Mouse (Mus musculus) heart, embryonic 13.5 days (tissue): ENCODE results near the gene Rgl3. TPM values are rescaled to one million over a fixed set of nuclear protein-coding genes. Genes with fewer than 3 reads are reported as not detected.

ENCODE experiments used
- ATAC-seq: fragments of 200-750 bp; cut with Nextera tagmentation; 2 replicates; pipeline ENCODE4 v1.8.0; 2017; ENCODE audit warnings: moderate TSS enrichment; ENCODE audit not compliant: insufficient number of reproducible peaks, low FRiP score, low TSS enrichment; ENCODE audit errors: extremely low read depth
- H3K27ac ChIP-seq: fragments of 300-500 bp; sonication (generic); replicated peaks from 2 replicates; pipeline ENCODE4 v1.5.1; 2015; ENCODE audit warnings: moderate library complexity, mild to moderate bottlenecking, inconsistent platforms
- H3K27me3 ChIP-seq: fragments of 300-500 bp; sonication (generic); replicated peaks from 2 replicates; pipeline ENCODE4 v1.6.1; 2015; ENCODE audit warnings: mild to moderate bottlenecking, inconsistent platforms
- H3K36me3 ChIP-seq: fragments of 300-500 bp; sonication (generic); 2 replicates; pipeline ENCODE4 v1.6.1; 2015; ENCODE audit warnings: mild to moderate bottlenecking, inconsistent platforms
- H3K4me1 ChIP-seq: fragments of 300-500 bp; sonication (generic); 2 replicates; pipeline ENCODE4 v1.6.1; 2015; ENCODE audit warnings: inconsistent platforms
- H3K4me2 ChIP-seq: fragments of 300-500 bp; sonication (generic); 2 replicates; pipeline ENCODE4 v1.6.1; 2015; ENCODE audit warnings: inconsistent platforms, mild to moderate bottlenecking, moderate library complexity
- H3K4me3 ChIP-seq: fragments of 300-500 bp; sonication (generic); 2 replicates; pipeline ENCODE4 v1.5.1; 2015; ENCODE audit warnings: moderate library complexity, mild to moderate bottlenecking, inconsistent platforms
- H3K9ac ChIP-seq: fragments of 300-500 bp; sonication (generic); 2 replicates; pipeline ENCODE4 v1.6.1; 2015; ENCODE audit warnings: inconsistent platforms, mild to moderate bottlenecking, moderate library complexity
- H3K9me3 ChIP-seq: fragments of 300-500 bp; sonication (generic); 2 replicates; pipeline ENCODE4 v1.6.1; 2016; ENCODE audit warnings: inconsistent platforms
- WGBS: fragments of 180-500 bp; shearing (Covaris S2); methylation state at CpG from one replicate; pipeline ENCODE4 v1.1.7; 2015; ENCODE audit warnings: mixed read lengths; 5-methylcytosine and 5-hydroxymethylcytosine counted together
- polyA plus RNA-seq: library from polyadenylated mRNA; unstranded; fragments of >200 nt; fragmentation: Nextera tagmentation; extraction: Ambion mirVana; gene quantifications from 2 replicates; pipeline ENCODE4 v1.2.1, GENCODE M21; 2015

The Rgl3 gene
- polyA plus RNA-seq, 1 experiment from 2014 or later, result 0.71 TPM

- H3K9me3 ChIP-seq, result no peaks in the 10 kb centered on the region
- 11% methylated on average over 23 of the region's 23 CpGs for WGBS
- peaks cover 13% of the 10 kb centered on the region for H3K4me1 ChIP-seq
- peaks cover 61% of the 10 kb centered on the region for H3K27me3 ChIP-seq
- H3K9ac ChIP-seq, result no peak overlapping the region
- H3K27ac ChIP-seq, result no peak overlapping the region
- no peak for ATAC-seq
- H3K4me2 ChIP-seq, result peak overlapping the region; percentile 40; the same call in 1 of the 2 replicates
- no peaks in the 10 kb centered on the region for H3K36me3 ChIP-seq
- H3K4me3 ChIP-seq, result peak overlapping the region; percentile 10
Measured at GRCm38 (mm10) chr9:21944267-21944666, 45.0 kb downstream of the Rgl3 start.

GRCm38 (mm10) chr9:21943638-21944037 lies 45.6 kb downstream of the Rgl3 start:
- no peak overlapping the region for H3K9ac ChIP-seq
- H3K27ac ChIP-seq, result no peak overlapping the region
- H3K36me3 ChIP-seq, result no peaks in the 10 kb centered on the region
- peaks cover 13% of the 10 kb centered on the region for H3K4me1 ChIP-seq
- H3K4me3 ChIP-seq, result no peak overlapping the region
- H3K27me3 ChIP-seq, result peaks cover 54% of the 10 kb centered on the region
- H3K4me2 ChIP-seq, result 0 out of 2 replicates have a peak overlapping the region, but pooled peaks have one; percentile 40
- H3K9me3 ChIP-seq, result no peaks in the 10 kb centered on the region
- WGBS, result 35% methylated on average over 12 of the region's 12 CpGs
- ATAC-seq, result no peak

- Histone ChIP-seq H3K27me3 (peaks cover 48% of the 10 kb centered on the region), H3K9ac (no peak overlapping the region), H3K4me3 (no peak overlapping the region), H3K4me1 (peaks cover 13% of the 10 kb centered on the region), H3K36me3 (no peaks in the 10 kb centered on the region), H3K4me2 (no peak overlapping the region), H3K27ac (no peak overlapping the region), H3K9me3 (no peaks in the 10 kb centered on the region)
- ATAC-seq, result no peak
- WGBS, result 62% methylated on average over 11 of the region's 12 CpGs
Measured at GRCm38 (mm10) chr9:21943046-21943445, 46.2 kb downstream of the Rgl3 start.

- no peak overlapping the region for H3K27ac ChIP-seq
- H3K4me3 ChIP-seq, result no peak overlapping the region
- no peak for ATAC-seq
- H3K27me3 ChIP-seq, result peaks cover 7% of the 10 kb centered on the region
- no peak overlapping the region for H3K4me2 ChIP-seq
- 70% methylated on average over 4 of the region's 4 CpGs for WGBS
- no peak overlapping the region for H3K9ac ChIP-seq
- no peaks in the 10 kb centered on the region for H3K36me3 ChIP-seq
- H3K4me1 ChIP-seq, result peaks cover 9% of the 10 kb centered on the region
- no peaks in the 10 kb centered on the region for H3K9me3 ChIP-seq
Measured at GRCm38 (mm10) chr9:21938234-21938855, 50.9 kb downstream of the Rgl3 start.

- Histone ChIP-seq H3K4me2 (peak overlapping the region; percentile 84), H3K27ac (no peak overlapping the region), H3K4me1 (peaks cover 9% of the 10 kb centered on the region), H3K4me3 (peak overlapping the region; percentile 62), H3K36me3 (no peaks in the 10 kb centered on the region), H3K27me3 (peaks cover 4% of the 10 kb centered on the region; the same call in 1 of the 2 replicates), H3K9me3 (no peaks in the 10 kb centered on the region), H3K9ac (no peak overlapping the region)
- 76% methylated on average over 4 of the region's 4 CpGs for WGBS
- ATAC-seq, result no peak
Measured at GRCm38 (mm10) chr9:21937711-21938175, 51.5 kb downstream of the Rgl3 start.

GRCm38 (mm10) chr9:21936692-21937570 lies 52.3 kb downstream of the Rgl3 start, which contains the start of gene Plppr2:
Gene Plppr2, plus strand, starts transcription at chr9:21937033.
- H3K27me3 ChIP-seq, result peaks cover 4% of the 10 kb centered on the region; the same call in 1 of the 2 replicates
- ATAC-seq, result peak; percentile 91
- peaks cover 9% of the 10 kb centered on the region for H3K4me1 ChIP-seq
- 2% methylated on average over 43 of the region's 43 CpGs for WGBS
- H3K9me3 ChIP-seq, result no peaks in the 10 kb centered on the region
- peak within 1 kb of the TSS; percentile 84 for H3K4me2 ChIP-seq
- peak within 1 kb of the TSS; percentile 37; the same call in 1 of the 2 replicates for H3K27ac ChIP-seq
- peak within 1 kb of the TSS; percentile 62 for H3K4me3 ChIP-seq
- no peaks in the 10 kb centered on the region for H3K36me3 ChIP-seq
- H3K9ac ChIP-seq, result peak within 1 kb of the TSS; percentile 83

GRCm38 (mm10) chr9:21935466-21936131 lies 53.6 kb downstream of the Rgl3 start:
- Histone ChIP-seq H3K9ac (no peak overlapping the region), H3K4me1 (peaks cover 9% of the 10 kb centered on the region), H3K27me3 (peaks cover 4% of the 10 kb centered on the region; the same call in 1 of the 2 replicates), H3K4me3 (no peak overlapping the region), H3K36me3 (no peaks in the 10 kb centered on the region), H3K27ac (no peak overlapping the region), H3K4me2 (no peak overlapping the region), H3K9me3 (no peaks in the 10 kb centered on the region)
- WGBS, result 77% methylated on average over 7 of the region's 7 CpGs
- ATAC-seq, result no peak

GRCm38 (mm10) chr9:21934021-21934420 lies 55.2 kb downstream of the Rgl3 start:
- no peaks in the 10 kb centered on the region for H3K9me3 ChIP-seq
- 78% methylated on average over 12 of the region's 12 CpGs for WGBS
- no peak overlapping the region for H3K9ac ChIP-seq
- no peak overlapping the region for H3K4me3 ChIP-seq
- H3K4me2 ChIP-seq, result no peak overlapping the region
- peaks cover 4% of the 10 kb centered on the region; the same call in 1 of the 2 replicates for H3K27me3 ChIP-seq
- no peak overlapping the region for H3K27ac ChIP-seq
- H3K36me3 ChIP-seq, result no peaks in the 10 kb centered on the region
- no peak for ATAC-seq
- peaks cover 9% of the 10 kb centered on the region for H3K4me1 ChIP-seq

GRCm38 (mm10) chr9:21932445-21933137 lies 56.7 kb downstream of the Rgl3 start:
- H3K4me3 ChIP-seq, result no peak overlapping the region
- no peaks in the 10 kb centered on the region for H3K36me3 ChIP-seq
- H3K9me3 ChIP-seq, result no peaks in the 10 kb centered on the region
- 65% methylated on average over 12 of the region's 12 CpGs for WGBS
- H3K4me1 ChIP-seq, result peaks cover 13% of the 10 kb centered on the region
- no peak overlapping the region for H3K9ac ChIP-seq
- peaks cover 4% of the 10 kb centered on the region; the same call in 1 of the 2 replicates for H3K27me3 ChIP-seq
- no peak overlapping the region for H3K27ac ChIP-seq
- H3K4me2 ChIP-seq, result no peak overlapping the region
- no peak for ATAC-seq

- peaks cover 11% of the 10 kb centered on the region for H3K4me1 ChIP-seq
- H3K27me3 ChIP-seq, result peaks cover 4% of the 10 kb centered on the region; the same call in 1 of the 2 replicates
- no peaks in the 10 kb centered on the region for H3K36me3 ChIP-seq
- H3K27ac ChIP-seq, result no peak overlapping the region
- no peaks in the 10 kb centered on the region for H3K9me3 ChIP-seq
- no peak overlapping the region for H3K9ac ChIP-seq
- H3K4me3 ChIP-seq, result no peak overlapping the region
- ATAC-seq, result no peak
- WGBS, result 63% methylated on average over 2 of the region's 2 CpGs
- H3K4me2 ChIP-seq, result no peak overlapping the region
Measured at GRCm38 (mm10) chr9:21932006-21932405, 57.2 kb downstream of the Rgl3 start.
